Mouse (Mus musculus): ENCODE results near the gene Pgm2. TPM values are rescaled to one million over a fixed set of nuclear protein-coding genes. Genes with fewer than 3 reads are reported as not detected.

The Pgm2 gene
- polyA plus RNA-seq, 1 experiment, result not detected

DNA sequence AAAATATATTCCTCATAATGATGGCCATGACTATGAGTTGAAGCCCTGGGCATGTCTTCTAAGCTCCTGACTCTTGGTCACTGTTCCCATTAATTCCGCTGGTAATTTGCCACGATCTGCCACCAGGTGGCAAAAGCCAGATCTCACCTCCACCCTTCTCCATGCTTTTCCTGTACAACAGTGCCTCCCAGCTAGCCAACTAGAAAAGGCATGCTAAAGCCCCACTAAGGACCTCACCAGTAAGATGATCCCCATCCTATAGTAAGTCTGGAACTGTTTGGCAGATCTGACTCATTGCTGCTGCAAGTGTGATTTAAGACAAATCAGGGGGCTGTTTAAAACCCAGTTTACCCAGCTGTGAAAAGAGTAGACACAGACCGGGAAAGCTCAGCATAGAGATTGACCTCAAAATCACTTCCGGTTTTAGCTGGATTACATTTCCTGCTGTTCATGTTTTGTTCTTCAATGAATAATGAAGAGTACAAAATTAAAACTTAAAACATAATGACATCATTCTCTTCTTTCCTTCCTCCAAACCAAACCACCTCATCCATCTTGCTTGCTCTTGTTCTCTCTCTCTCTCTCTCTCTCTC lies 22.6 kb upstream of the Pgm2 start:
- H3K4me1 ChIP-seq (ENCODE audit: control insufficient read depth, insufficient read depth, low read length), result no peaks in the 10 kb centered on the region
- 23% methylated on average over 4 of the region's 4 CpGs for WGBS
- peak; percentile 24; the same call in 1 of the 2 replicates for TF ChIP-seq CTCF (IDR thresholded peaks at IDR 0.05; ENCODE audit: insufficient read depth, low read depth, low read length)
- TF ChIP-seq POLR2A (IDR thresholded peaks at IDR 0.05; ENCODE audit: insufficient read depth, low read depth, low read length), result no peak
- H3K27ac ChIP-seq (ENCODE audit: insufficient read depth, low read depth, low read length), result no peak overlapping the region
- no peak overlapping the region for H3K4me3 ChIP-seq (ENCODE audit: insufficient read depth, low read depth, low read length)

DNA sequence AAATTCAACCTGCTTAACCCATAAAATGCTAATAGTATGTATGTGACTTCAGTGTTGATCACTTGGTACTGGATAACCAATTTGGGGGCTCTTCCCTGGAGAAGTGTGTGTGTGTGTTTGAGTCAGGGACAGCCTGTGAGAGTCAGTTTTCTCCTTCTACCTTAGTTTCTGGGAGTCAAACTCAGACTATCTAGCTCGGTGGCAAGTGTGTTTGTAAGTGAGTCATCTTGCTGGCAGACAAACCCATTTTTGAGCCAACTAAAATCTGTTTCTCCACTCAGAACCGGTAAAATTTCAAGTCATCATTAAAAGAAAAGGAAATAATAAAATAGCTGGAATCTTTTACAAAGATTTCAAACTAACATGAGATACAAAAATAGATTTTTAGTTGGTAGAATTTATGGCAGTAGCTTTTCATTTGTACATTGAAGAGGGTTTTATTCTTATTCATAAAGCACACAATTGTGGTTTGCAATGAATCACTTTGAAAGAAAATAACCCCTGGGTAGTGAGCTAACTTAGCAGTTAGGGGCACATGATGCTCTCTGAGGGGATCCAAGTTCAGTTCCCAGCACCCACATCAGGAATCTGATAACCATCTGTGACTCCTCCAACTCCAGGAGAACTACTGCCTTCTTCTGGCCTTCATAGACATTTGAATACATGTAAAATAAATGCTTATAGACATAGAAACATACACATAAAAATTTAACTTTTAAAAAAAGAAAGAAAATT lies 21.8 kb upstream of the Pgm2 start:
- Histone ChIP-seq H3K4me3 (ENCODE audit: insufficient read depth, low read depth, low read length) (no peak overlapping the region), H3K27ac (ENCODE audit: insufficient read depth, low read depth, low read length) (no peak overlapping the region), H3K4me1 (ENCODE audit: control insufficient read depth, insufficient read depth, low read length) (no peaks in the 10 kb centered on the region)
- TF ChIP-seq CTCF (IDR thresholded peaks at IDR 0.05; ENCODE audit: insufficient read depth, low read depth, low read length), result no peak
- no peak for TF ChIP-seq POLR2A (IDR thresholded peaks at IDR 0.05; ENCODE audit: insufficient read depth, low read depth, low read length)
- WGBS, result 31% methylated on average over 2 of the region's 2 CpGs

DNA sequence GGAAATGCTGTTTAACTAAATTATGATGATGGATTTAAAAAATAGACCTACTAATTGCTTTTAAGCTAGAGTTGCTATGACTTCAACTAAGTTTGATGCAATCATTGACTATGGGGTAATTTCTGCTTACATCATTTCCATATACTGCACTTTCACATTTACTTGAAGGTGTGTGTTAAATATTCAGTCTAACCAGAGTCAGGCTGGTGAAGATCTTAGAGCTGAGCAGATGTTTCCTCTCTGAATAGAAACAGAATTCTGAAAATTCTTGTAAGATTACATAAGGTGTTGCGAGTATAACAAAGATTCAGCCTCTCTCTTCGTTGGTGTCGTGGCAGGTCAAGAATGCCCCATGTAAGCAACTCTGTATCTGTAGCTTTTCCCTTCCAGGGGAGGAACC lies 18.3 kb upstream of the Pgm2 start:
- TF ChIP-seq POLR2A (IDR thresholded peaks at IDR 0.05; ENCODE audit: insufficient read depth, low read depth, low read length), result no peak
- no peak for TF ChIP-seq CTCF (IDR thresholded peaks at IDR 0.05; ENCODE audit: insufficient read depth, low read depth, low read length)
- Histone ChIP-seq H3K4me3 (ENCODE audit: insufficient read depth, low read depth, low read length) (no peak overlapping the region), H3K27ac (ENCODE audit: insufficient read depth, low read depth, low read length) (no peak overlapping the region), H3K4me1 (ENCODE audit: control insufficient read depth, insufficient read depth, low read length) (no peaks in the 10 kb centered on the region)
- 92% methylated on average over 3 of the region's 3 CpGs for WGBS

DNA sequence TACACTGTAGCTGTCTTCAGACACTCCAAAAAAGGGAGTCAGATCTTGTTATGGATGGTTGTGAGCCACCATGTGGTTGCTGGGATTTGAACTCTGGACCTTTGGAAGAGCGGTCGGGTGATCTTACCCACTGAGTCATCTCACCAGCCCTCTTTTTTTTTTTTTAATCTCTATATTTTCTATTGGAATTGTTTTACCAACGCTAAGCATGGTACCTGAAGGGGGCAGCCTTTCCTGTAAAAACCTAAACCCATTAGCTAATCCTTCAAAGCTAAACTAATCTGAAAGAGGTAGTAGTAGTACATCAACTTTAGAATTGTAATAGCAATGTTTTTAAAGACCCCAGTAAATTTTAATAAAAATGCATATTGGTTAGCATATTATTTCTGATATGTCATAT lies 17.2 kb upstream of the Pgm2 start:
- Histone ChIP-seq H3K4me3 (ENCODE audit: insufficient read depth, low read depth, low read length) (no peak overlapping the region), H3K27ac (ENCODE audit: insufficient read depth, low read depth, low read length) (no peak overlapping the region), H3K4me1 (ENCODE audit: control insufficient read depth, insufficient read depth, low read length) (no peaks in the 10 kb centered on the region)
- WGBS, result 59% methylated on average over 3 of the region's 3 CpGs
- TF ChIP-seq POLR2A (IDR thresholded peaks at IDR 0.05; ENCODE audit: insufficient read depth, low read depth, low read length) (no peak), CTCF (IDR thresholded peaks at IDR 0.05; ENCODE audit: insufficient read depth, low read depth, low read length) (no peak)

- Histone ChIP-seq H3K4me1 (ENCODE audit: control insufficient read depth, insufficient read depth, low read length) (no peaks in the 10 kb centered on the region), H3K27ac (ENCODE audit: insufficient read depth, low read depth, low read length) (no peak overlapping the region), H3K4me3 (ENCODE audit: insufficient read depth, low read depth, low read length) (no peak overlapping the region)
- TF ChIP-seq POLR2A (IDR thresholded peaks at IDR 0.05; ENCODE audit: insufficient read depth, low read depth, low read length) (no peak), CTCF (IDR thresholded peaks at IDR 0.05; ENCODE audit: insufficient read depth, low read depth, low read length) (no peak)
- 36% methylated on average over 4 of the region's 4 CpGs for WGBS
Observed at GRCm38 (mm10) chr5:64077353-64077752, 15.4 kb upstream of the Pgm2 start.

- no peak overlapping the region for H3K27ac ChIP-seq (ENCODE audit: insufficient read depth, low read depth, low read length)
- H3K4me1 ChIP-seq (ENCODE audit: control insufficient read depth, insufficient read depth, low read length), result no peaks in the 10 kb centered on the region
- TF ChIP-seq POLR2A (IDR thresholded peaks at IDR 0.05; ENCODE audit: insufficient read depth, low read depth, low read length), result no peak
- no peak for TF ChIP-seq CTCF (IDR thresholded peaks at IDR 0.05; ENCODE audit: insufficient read depth, low read depth, low read length)
- WGBS, result 52% methylated on average over 7 of the region's 7 CpGs
- H3K4me3 ChIP-seq (ENCODE audit: insufficient read depth, low read depth, low read length), result no peak overlapping the region
Observed at GRCm38 (mm10) chr5:64078740-64079461, 13.8 kb upstream of the Pgm2 start.

GRCm38 (mm10) chr5:64079462-64079817 lies 13.3 kb upstream of the Pgm2 start:
- WGBS, result 81% methylated on average over 4 of the region's 4 CpGs

GRCm38 (mm10) chr5:64083447-64084359 lies 9.0 kb upstream of the Pgm2 start:
- no peak overlapping the region for H3K27ac ChIP-seq (ENCODE audit: insufficient read depth, low read depth, low read length)
- 83% methylated on average over 15 of the region's 15 CpGs for WGBS
- no peak overlapping the region for H3K4me3 ChIP-seq (ENCODE audit: insufficient read depth, low read depth, low read length)
- H3K4me1 ChIP-seq (ENCODE audit: control insufficient read depth, insufficient read depth, low read length), result no peaks in the 10 kb centered on the region
- TF ChIP-seq POLR2A (IDR thresholded peaks at IDR 0.05; ENCODE audit: insufficient read depth, low read depth, low read length), result no peak
- no peak for TF ChIP-seq CTCF (IDR thresholded peaks at IDR 0.05; ENCODE audit: insufficient read depth, low read depth, low read length)

More at GRCm38 (mm10) chr5:64079462-64079817, 13.3 kb upstream of the Pgm2 start:
- Histone ChIP-seq H3K4me3 (ENCODE audit: insufficient read depth, low read depth, low read length) (no peak overlapping the region), H3K27ac (ENCODE audit: insufficient read depth, low read depth, low read length) (no peak overlapping the region), H3K4me1 (ENCODE audit: control insufficient read depth, insufficient read depth, low read length) (no peaks in the 10 kb centered on the region)
- TF ChIP-seq CTCF (IDR thresholded peaks at IDR 0.05; ENCODE audit: insufficient read depth, low read depth, low read length) (no peak), POLR2A (IDR thresholded peaks at IDR 0.05; ENCODE audit: insufficient read depth, low read depth, low read length) (no peak)
